Mouse (Mus musculus): ENCODE measurements at regions not wholly inside any gene's neighbourhood (a gene's known extent, or its start where the extent isn't known, plus 50 kb on each side); places are given as distances from the start of the nearest gene placed in this dataset.
"Not testable (repeated sequence)": the region's sequence is repeated elsewhere in the genome, so short reads cannot be mapped to it uniquely, and the experiment has no call there.

DNA sequence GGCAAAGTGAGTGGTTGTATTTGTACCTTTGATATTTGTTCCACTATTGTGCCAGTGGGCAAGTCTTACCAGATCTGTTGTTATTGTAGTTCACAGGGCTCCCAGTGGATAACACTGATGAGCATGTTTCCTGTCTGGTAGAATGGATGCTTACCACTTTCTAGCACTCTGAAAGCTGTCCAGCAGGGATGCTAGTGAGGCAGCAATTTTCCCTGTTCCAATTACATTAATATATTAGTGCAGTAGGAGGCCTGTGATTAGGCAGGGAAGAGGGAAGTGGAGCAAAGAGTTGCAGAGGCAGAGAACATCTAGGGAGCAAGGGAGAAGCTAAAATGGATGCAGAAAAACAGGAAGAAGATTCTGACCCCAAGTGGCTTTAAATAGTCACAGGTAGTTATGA, 348.0 kb downstream of the Adam29 start:
- not testable (repeated sequence) for DNase-seq

DNA sequence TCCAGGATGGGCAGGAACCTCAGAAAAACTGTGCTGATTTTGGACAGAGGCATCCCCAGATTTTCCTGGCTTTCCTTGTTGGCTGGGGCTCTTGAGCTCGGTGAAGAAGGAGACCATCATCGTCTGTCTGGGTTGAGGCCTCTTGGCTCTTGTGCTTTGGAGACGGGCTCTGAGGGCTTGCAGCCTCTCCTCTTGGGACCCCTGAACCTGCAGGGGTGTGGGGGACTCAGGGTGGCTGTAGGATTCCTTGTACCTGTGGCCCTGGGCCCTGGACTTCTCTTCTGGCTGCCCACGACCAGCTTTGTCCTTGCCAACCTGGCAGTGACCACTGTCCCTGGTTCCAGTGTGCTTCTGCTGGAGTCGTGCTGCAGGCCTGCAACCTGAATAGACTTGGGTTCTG, 367.9 kb downstream of the Adam29 start:
- DNase-seq: no peak

DNA sequence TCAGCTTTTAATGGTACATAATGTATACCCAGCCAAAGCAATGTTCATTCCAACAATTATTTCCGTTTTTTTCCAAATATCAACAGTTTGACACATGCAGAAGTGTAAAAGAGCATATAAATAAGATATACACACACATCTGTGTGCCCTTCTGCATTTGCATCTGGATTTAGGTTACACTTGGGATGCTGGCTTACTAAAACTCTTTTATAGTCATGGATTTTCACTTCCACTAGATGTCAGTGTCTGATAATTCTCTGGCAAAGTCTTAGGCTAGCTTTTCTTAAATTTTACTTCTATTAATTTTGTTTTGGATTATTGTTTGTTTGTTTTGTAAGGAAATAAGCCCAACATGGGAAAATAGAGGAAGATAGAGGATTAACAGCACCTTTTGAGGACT, 377.4 kb downstream of the Adam29 start:
- not testable (repeated sequence) for DNase-seq

- peak; percentile 30 for DNase-seq
Measured at GRCm38 (mm10) chr8:55519151-55519550, 387.6 kb downstream of the Adam29 start.

GRCm38 (mm10) chr8:55477336-55477735, 429.4 kb downstream of the Adam29 start:
- no peak for DNase-seq

GRCm38 (mm10) chr8:55476923-55477322, 429.8 kb downstream of the Adam29 start:
- DNase-seq: no peak

DNA sequence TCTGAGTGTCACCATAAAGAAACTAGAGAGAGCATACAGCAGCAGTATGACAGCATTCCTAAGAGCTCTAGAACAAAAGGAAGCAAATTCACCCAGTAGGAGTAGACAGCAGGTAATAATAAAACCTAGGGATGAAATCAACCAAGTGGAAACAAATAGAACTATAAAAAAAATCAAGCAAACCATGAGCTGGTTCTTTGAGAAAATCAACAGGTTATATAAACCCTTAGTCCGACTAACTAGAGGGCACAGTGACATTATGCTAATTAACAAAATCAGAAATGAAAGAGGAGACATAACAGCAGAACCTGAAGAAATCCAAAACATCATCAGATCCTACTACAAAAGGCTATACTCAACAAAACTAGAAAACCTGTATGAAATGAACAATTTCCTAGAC, 434.4 kb downstream of the Adam29 start:
- DNase-seq: no peak

GRCm38 (mm10) chr8:55466771-55467170, 440.0 kb downstream of the Adam29 start:
- not testable (repeated sequence) for DNase-seq

DNA sequence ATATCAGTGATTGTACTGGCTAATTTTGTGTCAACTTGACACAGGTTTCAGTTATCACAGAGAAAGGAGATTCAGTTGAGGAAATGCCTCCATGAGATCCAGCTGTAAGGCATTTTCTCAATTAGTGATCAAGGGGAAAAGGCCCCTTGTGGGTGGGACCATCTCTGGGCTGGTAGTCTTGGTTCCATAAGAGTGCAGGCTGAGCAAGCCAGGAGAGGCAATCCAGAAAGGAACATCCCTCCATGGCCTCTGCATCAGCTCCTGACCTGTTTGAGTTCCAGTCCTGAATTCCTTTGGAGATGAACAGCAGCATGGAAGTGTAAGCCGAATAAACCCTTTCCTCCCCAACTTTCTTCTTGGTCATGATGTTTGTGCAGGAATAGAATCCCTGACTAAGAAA, 440.8 kb downstream of the Adam29 start:
- not testable (repeated sequence) for DNase-seq

GRCm38 (mm10) chr8:55465419-55465818, 441.3 kb downstream of the Adam29 start:
- DNase-seq: no peak

DNA sequence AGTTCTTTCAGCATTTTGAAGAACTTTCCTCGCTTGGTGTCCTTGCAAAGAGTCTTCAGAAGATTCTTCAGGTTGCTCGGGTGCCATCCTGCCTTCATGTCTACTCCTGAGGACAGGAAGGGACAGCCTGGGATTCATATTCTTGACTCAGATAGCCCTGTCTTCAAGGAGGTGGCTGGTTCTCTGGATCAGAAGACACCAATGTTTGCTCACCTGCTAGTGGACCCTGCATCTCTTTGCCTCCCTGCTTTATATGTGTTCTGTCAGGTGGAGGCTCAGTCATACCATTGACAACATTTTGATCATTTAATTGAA, 441.9 kb downstream of the Adam29 start:
- no peak for DNase-seq

DNA sequence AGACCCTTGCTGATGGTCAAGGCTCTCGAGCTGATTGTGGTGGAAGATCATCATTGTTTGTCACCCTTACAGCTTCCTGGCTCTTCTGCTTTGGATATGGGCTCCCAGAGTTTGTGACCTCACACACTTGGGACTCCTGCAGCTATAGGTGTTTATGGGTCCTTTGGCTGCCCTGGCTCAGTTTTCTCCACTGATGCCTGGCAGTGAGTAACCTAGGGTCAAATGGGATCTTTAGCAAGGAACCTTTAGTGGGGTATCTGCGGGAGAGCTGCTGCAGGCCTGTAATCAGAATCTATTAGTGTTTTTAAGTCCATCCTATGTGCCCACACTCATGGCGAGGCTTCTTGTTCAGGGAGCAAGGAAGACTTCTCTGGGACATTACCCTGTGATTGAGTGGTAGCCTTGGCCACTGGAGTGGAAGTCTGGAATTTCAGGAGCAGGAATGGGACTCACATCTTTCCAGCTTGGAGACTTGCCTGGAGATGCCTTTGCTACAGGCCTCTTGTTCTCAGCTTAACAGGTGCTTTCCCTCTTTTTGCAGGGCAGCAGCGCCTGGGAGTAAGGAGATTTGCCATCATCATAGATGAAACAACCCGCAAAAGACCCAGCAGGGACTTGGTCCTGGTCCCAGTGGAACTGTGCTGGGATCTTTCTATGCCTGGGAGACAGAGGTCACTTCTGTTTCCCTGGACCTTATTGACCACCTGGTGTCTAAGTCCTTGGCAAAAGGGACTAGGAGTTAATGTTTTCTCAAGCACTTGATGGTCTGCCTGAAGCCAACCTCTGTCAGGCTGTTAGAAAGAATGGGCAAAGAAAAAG, 442.5 kb downstream of the Adam29 start:
- DNase-seq: no peak

GRCm38 (mm10) chr8:55460790-55461189, 446.0 kb downstream of the Adam29 start:
- DNase-seq: not testable (repeated sequence)

- DNase-seq: no peak
Measured at GRCm38 (mm10) chr8:55457436-55457835, 449.3 kb downstream of the Adam29 start.
